Mouse (Mus musculus) kidney, adult 2 months (tissue): ENCODE measurements around the gene Slc9a8. TPM values are rescaled to one million over a fixed set of nuclear protein-coding genes. Genes with fewer than 3 reads are reported as not detected.

Source experiments
- DNase-seq: peaks from one replicate; pipeline ENCODE4 v3.0.0; 2021
- H3K27ac ChIP-seq: fragments of 200-500 bp; 2 replicates; pipeline ENCODE4 v1.5.1; 2012; ENCODE audit warnings: low read depth, low read length, control low read depth, inconsistent platforms; ENCODE audit not compliant: insufficient read depth
- H3K27me3 ChIP-seq: fragments of 200-500 bp; replicated peaks from 2 replicates; pipeline ENCODE4 v1.6.1; 2012; ENCODE audit warnings: mild to moderate bottlenecking, moderate library complexity, low read length, inconsistent platforms; ENCODE audit not compliant: control insufficient read depth, insufficient read depth
- H3K36me3 ChIP-seq: fragments of 200-500 bp; 2 replicates; pipeline ENCODE4 v1.6.1; 2012; ENCODE audit warnings: mild to moderate bottlenecking, moderate library complexity, low read length, inconsistent platforms; ENCODE audit not compliant: control insufficient read depth, insufficient read depth
- H3K4me1 ChIP-seq: fragments of 200-500 bp; 2 replicates; pipeline ENCODE4 v1.6.1; 2011; ENCODE audit warnings: low read length; ENCODE audit not compliant: control insufficient read depth, insufficient read depth
- H3K4me3 ChIP-seq: fragments of 200-500 bp; 2 replicates; pipeline ENCODE4 v1.5.1; 2011; ENCODE audit warnings: mild to moderate bottlenecking, low read depth, low read length, control low read depth; ENCODE audit not compliant: insufficient read depth
- CTCF ChIP-seq: fragments of 200-500 bp; conservative IDR thresholded peaks from 2 replicates; pipeline ENCODE4 v1.5.1; 2011; ENCODE audit warnings: low read depth, mild to moderate bottlenecking, control low read depth, low read length, moderate library complexity, mixed read lengths; ENCODE audit not compliant: insufficient read depth, insufficient read length
- POLR2A ChIP-seq: fragments of 200-500 bp; IDR thresholded peaks from one replicate; pipeline ENCODE4 v1.6.1; 2011; ENCODE audit warnings: low read depth, low read length, control low read depth
- WGBS: fragments of 180-500 bp; shearing (Covaris S2); methylation state at CpG from one replicate; pipeline ENCODE4 v1.1.7; 2018; 5-methylcytosine and 5-hydroxymethylcytosine counted together
- polyA plus RNA-seq: library from polyadenylated mRNA; depleted of rRNA; stranded (reverse); fragments of >200 nt; gene quantifications from 2 replicates; pipeline ENCODE4 v1.2.3, GENCODE M21; 2012; rRNA removed

Gene Slc9a8
- polyA plus RNA-seq, 1 experiment, result 226 TPM

DNA sequence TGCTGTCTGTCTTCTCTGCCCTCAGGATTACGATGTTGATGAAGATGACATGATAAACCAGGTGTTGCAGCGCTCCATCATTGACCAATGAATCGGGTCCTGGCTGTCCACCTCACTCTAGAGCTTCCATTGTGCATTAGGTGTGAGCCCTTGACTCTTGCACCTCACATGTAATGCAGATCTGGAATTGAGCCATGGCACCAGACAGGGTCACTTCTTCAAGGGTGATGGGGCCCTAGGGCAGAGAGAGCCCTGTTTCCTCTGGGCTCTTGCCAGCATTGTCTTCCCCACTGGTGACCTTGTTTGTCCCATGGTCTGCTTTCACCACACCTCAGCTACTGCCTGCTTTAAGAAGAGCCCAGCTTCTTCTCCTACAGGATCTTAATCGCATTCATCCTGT is 93.1 kb downstream of the Slc9a8 start:
- peaks cover 7% of the 10 kb centered on the region; the same call in 1 of the 2 replicates for H3K36me3 ChIP-seq
- WGBS, result 92% methylated on average over 4 of the region's 4 CpGs
- TF ChIP-seq CTCF, result no peak
- TF ChIP-seq POLR2A, result no peak
- H3K27ac ChIP-seq, result no peak overlapping the region
- peak; percentile 28 for DNase-seq
- H3K4me1 ChIP-seq, result no peaks in the 10 kb centered on the region
- no peaks in the 10 kb centered on the region for H3K27me3 ChIP-seq
- no peak overlapping the region for H3K4me3 ChIP-seq

DNA sequence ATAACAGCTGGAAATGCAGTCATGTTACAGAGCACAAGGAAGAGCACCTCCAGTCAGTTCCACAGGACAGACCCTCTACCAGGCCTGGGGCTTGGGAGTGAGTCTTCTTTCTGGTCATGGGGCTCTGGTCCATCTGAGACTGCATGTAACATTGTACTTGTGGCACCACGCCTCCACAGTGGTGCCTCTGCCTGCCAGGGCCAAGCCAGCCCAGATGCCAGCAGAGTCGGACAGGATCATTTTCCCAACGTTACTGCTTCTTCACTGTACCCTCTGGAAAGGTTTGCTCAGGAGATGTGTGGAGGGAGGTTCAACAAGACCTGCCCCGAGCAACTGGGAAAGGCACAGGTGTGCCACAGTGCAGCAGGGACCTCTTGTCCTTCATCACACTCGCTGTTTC is 94.2 kb downstream of the Slc9a8 start:
- no peak for DNase-seq
- 80% methylated on average over 5 of the region's 5 CpGs for WGBS
- Histone ChIP-seq H3K4me3 (no peak overlapping the region), H3K36me3 (peaks cover 7% of the 10 kb centered on the region; the same call in 1 of the 2 replicates), H3K4me1 (no peaks in the 10 kb centered on the region), H3K27ac (no peak overlapping the region), H3K27me3 (no peaks in the 10 kb centered on the region)
- TF ChIP-seq POLR2A (no peak), CTCF (no peak)

DNA sequence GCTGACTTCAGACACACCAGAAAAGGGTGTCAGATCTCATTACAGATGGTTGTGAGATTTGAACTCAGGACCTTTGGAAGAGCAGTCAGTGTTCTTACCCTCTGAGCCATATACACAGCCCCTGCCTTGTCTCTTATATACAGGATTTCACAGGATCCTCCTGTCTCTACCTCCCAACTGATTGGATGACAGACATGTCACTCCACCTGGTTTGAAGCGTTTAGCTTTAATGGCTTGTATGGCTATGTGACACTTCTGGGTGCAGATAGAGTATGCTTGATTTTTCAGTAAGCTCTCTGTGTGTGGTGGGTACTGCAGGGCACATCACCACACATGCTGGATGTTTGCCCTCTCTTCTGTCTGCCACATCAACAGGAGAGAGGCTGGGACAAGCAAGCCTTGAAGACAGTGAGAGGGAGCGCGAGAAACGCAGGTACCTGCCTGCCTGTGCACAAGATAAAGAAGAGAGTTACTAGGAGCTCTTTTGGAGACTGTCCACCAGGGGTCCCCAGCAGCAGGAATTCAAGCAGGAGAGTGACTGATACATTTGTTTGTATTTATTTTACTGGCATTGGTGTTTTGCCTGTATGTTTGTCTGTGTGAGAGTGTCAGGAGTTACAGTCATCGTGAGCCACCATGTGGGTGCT is 98.2 kb downstream of the Slc9a8 start:
- H3K36me3 ChIP-seq, result peaks cover 4% of the 10 kb centered on the region; the same call in 1 of the 2 replicates
- H3K4me3 ChIP-seq, result no peak overlapping the region
- H3K27me3 ChIP-seq, result no peaks in the 10 kb centered on the region
- H3K4me1 ChIP-seq, result no peaks in the 10 kb centered on the region
- no peak for DNase-seq
- no peak overlapping the region for H3K27ac ChIP-seq
- 86% methylated on average over 5 of the region's 5 CpGs for WGBS
- TF ChIP-seq POLR2A, result no peak
- TF ChIP-seq CTCF, result 0 out of 2 replicates have a peak, but pooled peaks have one; percentile 22

Other genes starting within 250 kb of the Slc9a8 start
- gene Kcnb1, start 231.6 kb upstream of the Slc9a8 start, polyA plus RNA-seq, result 2.9 and 4.0 TPM in 2 replicates
- 8.3 and 11.2 TPM in 2 replicates for gene Ptgis, start 181.1 kb upstream of the Slc9a8 start, polyA plus RNA-seq
- gene B4galt5, start 72.5 kb upstream of the Slc9a8 start, polyA plus RNA-seq, result 51.5 and 54.2 TPM in 2 replicates
- 97.9 and 98.2 TPM in 2 replicates for gene Rnf114, start 70.9 kb downstream of the Slc9a8 start, polyA plus RNA-seq
- 26.5 and 31.5 TPM in 2 replicates for gene Spata2, start 71.2 kb downstream of the Slc9a8 start, polyA plus RNA-seq
- 10.4 and 13.2 TPM in 2 replicates for gene Snai1, start 116.5 kb downstream of the Slc9a8 start, polyA plus RNA-seq
- 108 and 114 TPM in 2 replicates for gene Ube2v1, start 210.4 kb downstream of the Slc9a8 start, polyA plus RNA-seq
- 30.7 and 31.8 TPM in 2 replicates for gene Gm20431, start 239.8 kb downstream of the Slc9a8 start, polyA plus RNA-seq